Mouse (Mus musculus): ENCODE results near the gene Tmem185b.

Tmem185b gene

DNA sequence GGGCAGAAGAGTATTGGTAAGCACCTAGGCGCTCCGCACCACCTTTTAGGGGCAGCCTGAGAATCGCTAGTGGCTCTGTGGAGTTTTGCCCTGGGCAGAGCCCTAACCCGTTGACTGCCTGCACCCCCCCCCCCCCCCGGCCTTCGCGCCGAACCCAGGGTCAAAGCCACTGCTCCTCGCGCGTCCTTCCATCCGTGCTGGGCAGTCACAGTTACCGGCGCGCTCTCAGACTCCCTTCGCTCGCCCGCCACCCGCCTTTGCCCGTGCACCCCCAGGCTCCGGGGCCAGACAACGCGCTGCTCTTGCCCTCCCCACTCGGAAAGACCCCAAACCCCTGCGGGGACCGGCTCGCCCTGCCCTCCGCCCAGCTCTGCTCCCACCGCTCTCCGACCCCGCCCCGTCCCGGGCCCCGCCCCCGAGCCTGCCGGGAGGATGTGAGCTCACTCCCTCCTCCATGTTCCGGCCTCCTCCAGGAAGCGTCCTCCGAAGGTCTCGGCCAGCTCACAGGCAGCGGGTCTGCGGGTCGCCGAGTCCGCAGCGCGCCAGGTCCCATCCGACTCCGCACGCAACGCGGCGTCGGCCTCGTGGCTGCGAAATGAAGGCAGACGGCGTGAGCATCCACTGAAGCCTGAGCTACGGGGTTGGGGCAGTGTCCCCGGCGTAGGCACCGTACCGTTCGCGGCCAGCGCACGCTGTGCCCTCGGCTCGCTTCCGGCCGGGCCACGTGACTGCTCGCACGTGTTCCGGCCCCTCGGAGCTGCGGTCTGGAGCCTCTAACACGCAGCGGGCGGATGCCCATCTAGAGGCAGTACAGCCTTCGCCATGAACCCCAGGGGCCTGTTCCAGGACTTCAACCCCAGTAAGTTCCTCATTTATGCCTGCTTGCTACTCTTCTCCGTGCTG is at the start of gene Tmem185b:
Gene Tmem185b, plus strand, starts transcription at position 472 of the 903 bp plus-strand sequence.
- in situ Hi-C loops (cut with MboI; ENCODE audit: low pct_unique_long_range_greater_than_20kb in 1 of 2, low sequenced_read_pairs in 2 of 2, unreplicated experiment in 1 of 2), result no loop called here

DNA sequence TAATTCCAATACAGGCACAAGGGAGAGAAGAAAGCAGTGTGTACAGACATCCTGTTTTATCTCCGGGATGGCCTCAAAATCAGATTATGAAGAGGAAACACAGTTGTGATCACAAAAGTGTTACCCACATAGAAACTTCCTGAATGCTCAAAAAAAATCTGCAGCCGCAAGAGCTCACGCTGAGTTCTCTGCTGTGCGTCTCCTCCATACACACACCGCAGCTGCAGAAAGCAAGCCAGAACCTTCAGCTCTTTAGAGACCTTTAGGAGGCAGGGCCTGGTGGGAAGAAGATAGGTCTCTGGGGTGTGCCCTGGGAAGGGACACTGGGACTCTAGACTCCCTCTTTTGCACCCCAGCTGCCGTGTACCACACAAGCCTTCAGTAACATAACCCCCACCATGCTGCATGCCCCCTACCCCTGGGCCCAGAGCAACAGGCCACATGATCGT is 49.0 kb upstream of the Tmem185b start:
- in situ Hi-C loops (cut with MboI; ENCODE audit: low pct_unique_long_range_greater_than_20kb in 1 of 2, low sequenced_read_pairs in 2 of 2, unreplicated experiment in 1 of 2), result no loop called here

DNA sequence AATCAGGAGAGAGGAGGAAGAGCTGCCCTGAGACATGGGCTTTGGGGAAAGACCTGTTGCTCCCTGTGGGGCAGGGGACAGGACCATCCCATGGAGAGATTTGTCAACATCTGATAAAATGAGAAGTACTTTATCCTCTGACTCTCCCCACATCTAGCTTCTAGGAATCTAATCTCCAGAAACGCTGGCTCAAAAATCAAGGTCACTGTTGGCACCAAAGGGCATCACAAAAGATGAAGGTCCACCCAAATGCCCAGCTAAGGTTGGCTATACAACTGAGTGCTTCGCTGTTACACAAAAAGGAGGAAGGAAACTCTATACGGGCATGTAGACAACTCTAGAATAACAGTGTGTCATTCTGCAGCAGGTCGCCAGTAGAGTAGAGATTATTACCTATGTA is 46.3 kb upstream of the Tmem185b start:
- in situ Hi-C loops (cut with MboI; ENCODE audit: low pct_unique_long_range_greater_than_20kb in 1 of 2, low sequenced_read_pairs in 2 of 2, unreplicated experiment in 1 of 2), result no loop called here

DNA sequence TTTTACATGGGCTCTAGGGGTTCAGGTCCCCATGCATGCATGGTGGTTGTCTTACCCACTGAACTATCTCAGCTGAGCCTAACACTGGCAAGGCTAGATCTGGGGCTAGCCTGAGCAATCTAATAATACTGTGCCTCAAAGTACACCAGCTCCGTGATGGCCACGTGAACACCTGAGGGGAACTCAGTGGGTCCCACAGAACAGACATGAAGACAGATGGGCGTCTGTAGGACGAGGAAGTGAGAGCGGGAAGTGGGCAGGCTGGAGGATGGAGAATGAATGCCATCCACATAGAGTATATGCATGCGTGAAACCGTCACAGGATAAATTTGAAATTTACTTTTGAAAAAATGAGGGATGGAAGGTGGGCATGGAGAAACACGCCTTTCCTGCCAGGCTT is 45.3 kb upstream of the Tmem185b start:
- in situ Hi-C loops (cut with MboI; ENCODE audit: low pct_unique_long_range_greater_than_20kb in 1 of 2, low sequenced_read_pairs in 2 of 2, unreplicated experiment in 1 of 2), result no loop called here

DNA sequence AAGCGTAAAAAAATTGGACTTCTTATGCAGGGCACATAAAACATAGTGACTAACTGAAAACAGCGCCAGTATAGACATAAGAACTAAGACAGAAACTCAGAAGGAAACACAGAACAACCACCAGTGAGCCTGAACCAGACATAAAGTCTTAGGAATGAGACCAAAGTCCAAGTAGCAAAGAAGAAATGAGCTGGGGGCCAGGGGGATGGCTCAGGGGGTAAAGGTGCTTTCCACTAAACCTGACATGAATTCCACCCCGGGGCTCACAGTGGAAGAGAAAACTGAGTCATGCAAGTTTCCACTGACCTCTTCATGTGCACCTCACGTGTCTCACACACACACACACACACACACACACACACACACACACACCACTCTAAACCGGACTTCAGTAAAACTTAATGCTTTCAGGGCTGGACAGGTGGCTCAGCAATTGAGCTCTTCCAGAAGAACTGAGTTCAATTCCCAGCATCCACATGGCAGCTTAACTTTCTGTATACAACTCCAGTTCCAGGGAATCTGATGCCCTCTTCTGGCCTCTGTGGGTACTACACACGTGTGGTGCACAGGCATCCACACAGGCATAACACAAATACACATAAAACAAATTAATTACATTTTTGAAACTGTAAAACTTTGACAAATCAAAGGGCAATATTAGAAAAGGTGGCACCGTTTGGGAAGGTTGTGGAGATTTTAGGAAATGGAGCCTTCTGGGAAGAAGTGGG is 44.6 kb upstream of the Tmem185b start:
- in situ Hi-C loops (cut with MboI; ENCODE audit: low pct_unique_long_range_greater_than_20kb in 1 of 2, low sequenced_read_pairs in 2 of 2, unreplicated experiment in 1 of 2), result no loop called here

DNA sequence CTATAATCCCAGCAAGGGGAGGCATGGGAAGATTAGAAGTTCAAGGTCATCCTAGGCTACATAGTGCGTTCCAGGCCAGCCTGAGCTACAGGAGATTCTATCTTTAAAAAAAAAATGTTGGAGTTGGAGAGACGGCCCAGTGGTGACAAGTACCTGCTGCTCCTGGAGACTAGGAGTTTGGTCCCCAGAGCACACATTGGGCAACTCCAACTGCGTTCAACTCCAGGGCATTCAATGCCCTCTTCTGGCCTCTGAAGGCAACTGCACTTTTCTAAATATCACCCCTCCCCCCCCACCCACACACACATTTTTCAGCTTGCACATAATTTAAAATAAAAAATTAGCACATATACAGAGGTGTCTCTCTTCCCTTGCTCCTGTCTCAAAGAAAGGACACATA is 43.1 kb upstream of the Tmem185b start:
- in situ Hi-C loops (cut with MboI; ENCODE audit: low pct_unique_long_range_greater_than_20kb in 1 of 2, low sequenced_read_pairs in 2 of 2, unreplicated experiment in 1 of 2), result no loop called here

DNA sequence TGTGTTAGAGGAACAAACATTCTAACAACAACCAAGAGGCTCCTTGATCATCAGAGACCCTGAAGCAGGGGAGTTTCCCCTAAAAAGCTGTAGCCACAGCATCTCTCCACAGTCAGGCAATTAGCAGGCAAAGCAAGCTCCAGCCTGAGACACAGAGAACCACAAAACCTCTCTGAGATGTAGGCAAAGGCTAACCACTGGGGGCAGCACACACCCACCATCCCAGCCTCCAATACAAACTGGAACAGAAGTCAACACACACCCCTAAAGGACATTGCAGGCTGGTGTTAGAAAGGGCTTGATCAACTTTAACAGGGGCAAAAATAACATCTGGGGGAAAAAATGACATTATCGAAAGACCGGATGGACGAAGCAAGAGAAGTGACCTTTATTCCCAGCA is 41.5 kb upstream of the Tmem185b start:
- in situ Hi-C loops (cut with MboI; ENCODE audit: low pct_unique_long_range_greater_than_20kb in 1 of 2, low sequenced_read_pairs in 2 of 2, unreplicated experiment in 1 of 2), result no loop called here

DNA sequence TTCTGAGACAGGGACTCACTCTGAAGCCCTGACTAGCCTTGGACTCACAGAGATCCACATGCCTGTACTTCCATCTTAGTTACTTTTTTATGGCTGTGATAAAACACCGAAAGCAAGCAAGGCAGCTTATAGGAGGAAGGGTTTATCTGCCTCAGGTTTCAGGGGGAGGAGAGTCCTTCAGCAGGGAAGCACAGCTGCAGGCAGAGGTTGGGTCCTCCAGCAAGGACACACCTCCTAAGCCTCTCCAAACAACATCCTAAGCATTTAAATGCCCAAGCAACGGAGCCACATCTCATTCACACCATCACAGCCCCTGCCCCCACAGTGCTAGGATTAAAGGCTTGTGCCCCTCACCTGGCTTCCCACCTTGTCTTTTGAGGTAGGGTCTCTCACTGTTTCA is 40.1 kb upstream of the Tmem185b start:
- in situ Hi-C loops (cut with MboI; ENCODE audit: low pct_unique_long_range_greater_than_20kb in 1 of 2, low sequenced_read_pairs in 2 of 2, unreplicated experiment in 1 of 2), result no loop called here

DNA sequence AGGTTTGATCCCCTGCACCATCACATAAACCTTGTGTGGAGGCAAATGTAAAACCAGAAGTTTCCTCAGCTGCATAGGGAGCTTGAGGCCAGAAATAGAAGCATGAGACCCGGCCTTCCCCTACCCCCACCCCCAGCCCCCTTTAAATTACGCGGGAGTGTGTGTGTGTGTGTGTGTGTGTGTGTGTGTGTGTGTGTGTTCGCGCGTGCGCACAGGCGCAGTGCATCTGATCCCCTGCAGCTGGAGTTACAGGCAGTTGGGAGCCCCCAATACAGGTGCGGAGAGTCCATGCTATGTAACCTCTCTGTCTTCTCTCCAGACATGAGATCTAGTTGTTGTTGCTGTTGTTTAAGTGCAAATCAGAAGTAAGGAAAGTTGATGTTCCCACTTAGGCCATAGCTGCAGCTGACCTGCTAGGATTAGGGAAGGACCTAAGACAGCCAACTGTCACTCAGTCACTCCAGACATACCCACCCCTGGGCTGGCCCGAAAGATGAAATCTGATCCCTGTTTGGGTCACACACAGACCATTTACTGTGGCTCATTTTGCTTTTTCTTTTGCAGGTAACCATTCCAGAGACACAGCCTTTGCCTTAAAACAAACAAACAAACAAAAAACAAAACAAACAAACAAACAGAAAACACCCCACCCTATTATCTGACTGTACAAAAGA is 37.9 kb upstream of the Tmem185b start:
- in situ Hi-C loops (cut with MboI; ENCODE audit: low pct_unique_long_range_greater_than_20kb in 1 of 2, low sequenced_read_pairs in 2 of 2, unreplicated experiment in 1 of 2), result no loop called here

DNA sequence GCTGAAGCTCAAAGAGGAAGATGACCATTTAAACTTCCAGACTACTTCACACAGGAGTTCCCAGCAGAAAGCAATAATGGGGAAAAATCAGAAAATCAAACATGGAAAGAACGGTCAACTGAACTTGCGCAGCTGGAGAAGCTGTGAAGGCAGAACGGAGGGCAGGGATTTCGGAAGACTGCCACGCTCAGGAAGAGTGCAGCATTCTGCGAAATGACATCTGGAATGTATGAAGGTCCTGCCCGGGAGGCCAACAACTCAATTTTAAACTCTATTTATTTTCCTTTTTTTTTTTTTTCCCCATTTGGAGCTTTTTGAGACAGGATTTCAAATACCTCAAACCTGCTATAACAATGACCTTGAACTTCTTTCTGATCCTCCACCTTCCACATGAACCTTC is 35.2 kb upstream of the Tmem185b start:
- in situ Hi-C loops (cut with MboI; ENCODE audit: low pct_unique_long_range_greater_than_20kb in 1 of 2, low sequenced_read_pairs in 2 of 2, unreplicated experiment in 1 of 2), result no loop called here

DNA sequence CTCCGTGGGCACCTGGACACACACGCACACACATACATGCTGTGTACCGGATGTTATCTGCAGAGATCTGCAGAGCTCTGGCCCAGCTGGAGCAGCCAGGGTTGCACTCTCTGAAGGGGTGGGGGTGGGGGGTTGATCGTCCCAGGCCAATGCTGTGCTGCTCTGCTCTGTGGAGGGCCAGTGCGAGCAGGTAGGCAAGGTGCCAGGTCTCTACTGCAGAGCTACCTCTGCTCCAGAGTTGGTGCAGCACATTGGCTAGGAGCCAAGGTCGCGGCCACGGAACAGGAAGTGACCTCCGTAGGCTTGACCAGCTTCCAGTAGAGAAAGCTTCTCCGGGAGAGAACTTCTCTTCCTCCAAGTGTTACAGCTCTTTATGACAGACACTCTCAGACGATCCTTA is 33.9 kb upstream of the Tmem185b start:
- in situ Hi-C loops (cut with MboI; ENCODE audit: low pct_unique_long_range_greater_than_20kb in 1 of 2, low sequenced_read_pairs in 2 of 2, unreplicated experiment in 1 of 2), result no loop called here

DNA sequence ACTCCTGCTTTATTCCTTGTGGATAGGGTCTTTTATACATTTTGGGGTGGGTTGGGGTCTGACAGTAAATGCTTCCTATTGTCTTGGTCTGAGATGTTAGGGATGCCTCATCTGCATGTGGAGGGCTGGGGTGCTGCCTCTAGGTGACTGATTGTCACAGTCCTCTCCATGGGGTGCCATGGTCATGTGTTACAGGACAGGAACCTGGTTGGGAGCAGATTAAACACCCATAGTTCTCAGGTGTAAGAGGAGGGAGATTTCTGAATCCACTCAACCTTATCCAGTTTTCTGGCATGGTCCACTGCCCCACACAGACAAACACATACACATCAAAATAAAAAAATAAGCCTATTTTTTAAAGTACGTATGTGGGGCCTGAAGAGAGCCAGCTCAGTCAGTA is 33.5 kb upstream of the Tmem185b start:
- in situ Hi-C loops (cut with MboI; ENCODE audit: low pct_unique_long_range_greater_than_20kb in 1 of 2, low sequenced_read_pairs in 2 of 2, unreplicated experiment in 1 of 2), result no loop called here

DNA sequence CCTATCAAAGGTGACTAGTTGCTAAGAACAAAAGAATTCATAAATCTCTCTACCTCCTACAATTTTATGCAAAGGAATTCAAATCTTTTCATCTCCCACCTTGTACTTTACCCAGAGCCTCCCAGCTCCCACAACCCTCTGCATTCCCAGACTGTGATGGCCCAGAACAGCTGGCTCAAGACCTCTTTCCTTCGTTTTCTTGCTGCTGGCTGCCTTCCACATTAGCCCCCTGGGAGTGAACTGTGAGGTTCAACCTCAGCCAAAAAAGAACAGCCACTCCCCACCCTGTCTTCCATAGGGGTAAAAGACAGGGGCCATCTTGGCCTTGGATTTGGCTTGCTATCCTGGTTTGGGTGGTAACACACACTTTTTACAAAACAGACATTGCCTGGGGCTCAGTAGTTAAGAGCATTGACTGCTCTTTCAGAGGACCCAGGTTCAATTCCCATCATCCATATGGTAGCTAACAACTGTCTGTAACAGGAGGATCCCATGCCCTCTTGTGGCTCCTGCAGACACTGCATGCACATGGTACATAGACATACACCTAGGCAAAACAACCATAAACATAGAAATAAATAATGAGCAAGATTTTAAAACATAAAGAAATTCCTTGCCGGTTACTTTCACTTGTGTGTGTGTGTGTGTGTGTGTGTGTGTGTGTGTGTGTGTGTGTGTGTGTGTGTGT is 31.8 kb upstream of the Tmem185b start:
- in situ Hi-C loops (cut with MboI; ENCODE audit: low pct_unique_long_range_greater_than_20kb in 1 of 2, low sequenced_read_pairs in 2 of 2, unreplicated experiment in 1 of 2), result no loop called here

DNA sequence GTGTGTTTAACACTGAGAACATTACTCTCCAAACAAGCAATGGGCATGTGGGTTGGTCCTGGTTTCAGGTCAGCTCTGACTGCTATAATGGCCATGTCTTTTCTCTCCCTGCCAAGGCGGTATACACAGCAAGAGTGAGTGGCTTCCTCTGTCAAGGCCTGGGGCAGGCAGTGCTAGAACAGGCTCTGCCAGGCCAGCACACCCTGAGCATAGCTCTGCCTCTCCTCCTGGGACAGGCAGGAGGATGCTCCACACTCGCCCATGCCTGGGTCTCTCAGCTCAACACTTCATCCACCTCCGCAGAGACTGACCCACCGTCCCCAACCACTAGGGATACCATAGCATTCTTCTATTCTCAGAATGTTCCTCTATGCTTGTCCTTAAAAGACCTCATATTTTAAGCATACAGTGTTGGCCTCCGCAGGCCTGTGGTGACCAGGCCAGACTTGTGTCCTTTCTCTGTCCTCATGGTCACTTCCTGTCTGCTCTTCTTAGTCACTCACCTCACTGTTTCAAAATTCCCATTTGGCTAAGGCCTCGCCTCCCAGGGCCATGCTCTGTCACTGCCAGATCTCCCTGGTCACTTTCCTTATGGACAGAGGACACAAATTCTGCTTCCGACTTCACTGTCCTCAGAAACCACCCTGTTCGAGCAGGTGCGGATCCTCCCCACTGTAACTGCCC is 31.1 kb upstream of the Tmem185b start:
- in situ Hi-C loops (cut with MboI; ENCODE audit: low pct_unique_long_range_greater_than_20kb in 1 of 2, low sequenced_read_pairs in 2 of 2, unreplicated experiment in 1 of 2), result no loop called here

DNA sequence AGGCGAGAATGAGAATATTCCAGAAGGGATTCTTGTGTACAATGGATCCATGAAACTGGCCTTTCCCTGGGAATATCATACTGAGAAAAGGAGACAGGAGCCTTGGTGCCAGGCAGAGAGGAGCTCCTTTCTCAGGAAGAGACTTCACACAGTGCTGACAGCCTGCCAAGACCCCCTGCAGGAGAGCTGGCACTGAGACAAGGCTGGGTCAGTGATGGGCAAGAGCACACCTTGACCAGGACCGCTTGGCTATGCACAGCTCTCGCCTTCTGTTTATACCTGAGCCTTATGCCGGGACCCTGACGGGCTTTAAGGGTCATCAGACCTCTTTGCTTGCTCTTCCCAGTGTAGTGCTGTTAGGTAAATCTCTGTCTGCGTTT is 30.6 kb upstream of the Tmem185b start:
- in situ Hi-C loops (cut with MboI; ENCODE audit: low pct_unique_long_range_greater_than_20kb in 1 of 2, low sequenced_read_pairs in 2 of 2, unreplicated experiment in 1 of 2), result no loop called here

DNA sequence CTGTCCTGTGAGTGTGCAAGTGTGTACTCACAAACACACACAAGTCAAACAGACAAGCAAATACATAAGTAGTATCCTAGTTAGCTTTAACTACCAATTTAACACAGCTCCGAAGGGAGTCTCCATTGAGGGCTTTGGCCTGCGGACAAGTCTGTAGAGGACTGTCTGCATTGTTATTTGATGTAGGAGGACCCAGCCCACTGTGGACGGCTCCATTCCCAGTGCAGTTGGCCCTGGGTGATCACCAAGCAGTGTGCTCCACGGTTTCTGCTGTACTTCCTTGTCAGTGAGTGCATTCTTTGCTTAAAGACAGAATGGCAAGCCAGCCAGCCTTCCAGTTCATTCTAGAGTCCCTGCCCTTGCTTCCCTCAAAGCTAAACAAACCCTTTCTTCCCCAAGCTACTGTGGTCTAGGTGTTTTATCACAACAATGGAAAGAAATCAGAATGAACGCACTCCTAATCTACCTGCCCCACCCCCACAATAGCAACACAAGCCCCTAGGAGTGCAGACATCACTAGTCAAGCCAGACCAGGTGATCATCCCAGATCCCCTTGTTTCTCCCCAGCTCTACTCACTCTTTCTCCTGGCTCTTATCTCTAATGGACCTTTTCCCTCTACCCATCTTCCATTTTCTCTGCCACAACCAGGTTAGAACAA is 28.5 kb upstream of the Tmem185b start:
- in situ Hi-C loops (cut with MboI; ENCODE audit: low pct_unique_long_range_greater_than_20kb in 1 of 2, low sequenced_read_pairs in 2 of 2, unreplicated experiment in 1 of 2), result no loop called here

DNA sequence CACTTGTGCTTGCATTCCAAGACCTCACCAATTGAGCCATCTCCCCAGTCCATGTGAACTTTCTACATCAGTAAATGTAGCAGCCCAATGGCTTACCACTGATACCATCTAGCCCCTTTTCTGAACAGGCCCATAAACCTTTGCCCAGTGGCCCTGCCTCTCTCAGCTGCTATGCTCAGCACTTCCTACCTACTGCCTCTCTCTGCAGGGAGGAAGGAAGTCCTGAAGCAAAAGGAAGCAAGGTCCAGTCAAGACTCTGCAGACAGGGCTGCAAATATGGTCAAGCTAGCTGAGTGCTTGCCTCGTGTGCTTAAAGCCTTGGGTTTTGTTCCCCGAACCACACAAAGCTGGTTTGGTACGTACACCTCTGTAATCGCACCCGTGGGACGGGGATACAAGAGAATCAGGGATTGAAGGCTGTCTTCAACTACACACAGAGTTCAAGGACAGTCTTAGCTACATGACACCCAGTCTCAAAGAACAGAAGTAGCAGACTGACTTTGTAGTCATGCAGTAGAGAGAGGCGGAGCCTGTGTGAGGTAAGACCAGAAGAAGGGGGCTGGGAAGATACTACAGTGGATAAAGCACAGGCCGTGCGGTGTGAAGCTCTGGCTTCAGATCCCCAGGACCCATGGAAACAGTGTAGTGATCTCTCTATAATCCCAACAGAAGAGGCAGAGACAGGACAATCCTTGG is 27.3 kb upstream of the Tmem185b start:
- in situ Hi-C loops (cut with MboI; ENCODE audit: low pct_unique_long_range_greater_than_20kb in 1 of 2, low sequenced_read_pairs in 2 of 2, unreplicated experiment in 1 of 2), result no loop called here

All from mouse embryonic stem cell (cell line).